Mouse (Mus musculus) liver, embryonic 14.5 days (tissue): Measurements from ENCODE around the gene Kalrn. TPM values are rescaled to one million over a fixed set of nuclear protein-coding genes. Genes with fewer than 3 reads are reported as not detected.
A peak's percentile ranks its signal among the peaks of the same experiment; 100 is the strongest.

Experiments
- ATAC-seq: fragments of 200-750 bp; cut with Nextera tagmentation; 2 replicates; pipeline ENCODE4 v1.8.0; 2017; ENCODE audit warnings: moderate number of reproducible peaks, mild to moderate bottlenecking, moderate library complexity; ENCODE audit not compliant: insufficient read depth
- DNase-seq, 3 experiments: peaks; one replicate each; pipeline ENCODE4 v3.0.0-alpha.2; 2012 to 2013; ENCODE audit warnings: low read depth in 3 of 3, low spot score in 3 of 3
- H3K27ac ChIP-seq: fragments of 300-500 bp; sonication (generic); 2 replicates; pipeline ENCODE4 v1.5.1; 2014; ENCODE audit warnings: moderate library complexity, mild to moderate bottlenecking, control low read depth, inconsistent platforms
- H3K27me3 ChIP-seq: fragments of 300-500 bp; sonication (generic); 2 replicates; pipeline ENCODE4 v1.6.1; 2014; ENCODE audit warnings: mild to moderate bottlenecking, low read length, moderate library complexity; ENCODE audit not compliant: control insufficient read depth, insufficient read depth
- H3K36me3 ChIP-seq: fragments of 300-500 bp; sonication (generic); replicated peaks from 2 replicates; pipeline ENCODE4 v1.6.1; 2014; ENCODE audit warnings: low read depth; ENCODE audit not compliant: control insufficient read depth, insufficient read depth
- H3K4me1 ChIP-seq, 2 experiments: fragments of 200-500 bp in 1 of 2; fragments of 300-500 bp in 1 of 2; sonication (generic) in 1 of 2; replicated peaks; 2 replicates each; pipeline ENCODE4 v1.6.1; 2012 to 2014; ENCODE audit warnings: antibody characterized with exemption in 1 of 2, inconsistent platforms in 1 of 2, low read length in 1 of 2; ENCODE audit not compliant: control insufficient read depth in 2 of 2, insufficient read depth in 2 of 2
- H3K4me2 ChIP-seq: fragments of 300-500 bp; sonication (generic); 2 replicates; pipeline ENCODE4 v1.6.1; 2014; ENCODE audit warnings: low read depth, mild to moderate bottlenecking, control low read depth, moderate library complexity
- H3K4me3 ChIP-seq, 2 experiments: fragments of 200-500 bp in 1 of 2; fragments of 300-500 bp in 1 of 2; sonication (generic) in 1 of 2; 2 replicates each; pipeline ENCODE4 v1.5.1; 2012 to 2014; ENCODE audit warnings: low read depth in 2 of 2, low read length in 2 of 2, mild to moderate bottlenecking in 2 of 2, control low read depth in 1 of 2, inconsistent platforms in 1 of 2, moderate library complexity in 1 of 2; ENCODE audit not compliant: insufficient read depth in 1 of 2
- H3K9ac ChIP-seq: fragments of 300-500 bp; sonication (generic); replicated peaks from 2 replicates; pipeline ENCODE4 v1.6.1; 2014; ENCODE audit warnings: mild to moderate bottlenecking, control low read depth, moderate library complexity
- H3K9me3 ChIP-seq: fragments of 300-500 bp; sonication (generic); 2 replicates; pipeline ENCODE4 v1.6.1; 2016; ENCODE audit warnings: low read length, mixed read lengths; ENCODE audit not compliant: control insufficient read depth
- CTCF ChIP-seq: IDR thresholded peaks from 2 replicates; pipeline ENCODE4 v1.5.1; 2016; ENCODE audit warnings: antibody characterized with exemption, low read depth, control low read depth
- EP300 ChIP-seq: IDR thresholded peaks from 2 replicates; pipeline ENCODE4 v1.6.1; 2016; ENCODE audit warnings: antibody characterized with exemption, low read depth
- WGBS: fragments of 180-500 bp; shearing (Covaris S2); extraction: QIAGEN DNeasy Blood & Tissue Kit; methylation state at CpG from one replicate; pipeline ENCODE4 v1.1.7; 2014; ENCODE audit not compliant: insufficient replicate concordance; 5-methylcytosine and 5-hydroxymethylcytosine counted together
- polyA plus RNA-seq, 2 experiments: library from polyadenylated mRNA; depleted of rRNA in 1 of 2; stranded (reverse) in 1 of 2; unstranded in 1 of 2; fragments of >200 nt; fragmentation: Nextera tagmentation in 1 of 2; extraction: Ambion mirVana in 1 of 2; gene quantifications; 2 replicates each; pipeline versions ENCODE4 v1.2.1 to v1.2.3; 2012 to 2014

Kalrn gene
- polyA plus RNA-seq, 2 experiments = 7.2 to 8.5 TPM

DNA sequence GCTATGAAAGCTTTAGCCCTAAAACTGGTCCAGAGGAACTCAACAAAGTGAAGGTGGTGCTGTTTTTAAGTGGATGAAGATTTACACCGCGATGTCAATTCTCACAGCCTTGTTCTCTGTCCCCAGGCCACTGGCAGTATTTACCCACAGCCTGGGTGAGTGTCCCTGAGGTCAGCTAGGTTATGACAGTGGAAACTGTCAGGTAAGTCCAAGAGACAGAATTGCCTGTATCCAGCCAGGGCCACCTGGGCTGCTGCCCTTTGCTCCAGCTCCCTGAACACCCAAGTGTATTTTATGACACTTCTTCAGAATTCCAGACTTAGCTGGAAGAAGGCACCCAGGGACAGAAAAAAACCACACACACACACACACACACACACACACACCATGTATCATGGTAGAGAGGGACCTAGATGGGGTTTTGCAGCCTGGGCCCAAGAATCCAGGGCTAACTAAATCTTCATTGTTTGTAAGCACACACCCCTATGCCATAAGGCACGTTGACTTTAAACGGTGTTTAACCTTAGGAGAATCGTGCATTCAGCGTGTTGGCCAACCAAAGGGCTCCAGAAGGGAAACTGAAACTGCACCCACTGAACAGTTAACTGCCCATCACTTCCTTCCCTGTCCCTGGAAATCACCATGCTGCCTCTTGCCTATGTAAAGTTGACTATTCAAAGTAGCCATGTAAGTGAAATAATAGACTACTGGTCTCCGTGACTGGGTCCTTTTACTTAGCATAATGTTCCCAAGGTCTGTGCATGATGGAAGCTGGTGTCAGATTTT is 462.3 kb downstream of the Kalrn start:
- no peak overlapping the region for H3K27ac ChIP-seq
- DNase-seq = no peak
- WGBS = 52% methylated on average over 7 of the region's 7 CpGs
- no peak for TF ChIP-seq CTCF
- TF ChIP-seq EP300 = no peak
- no peaks in the 10 kb centered on the region for H3K27me3 ChIP-seq
- no peak for ATAC-seq
- H3K4me2 ChIP-seq = no peak overlapping the region
- no peak overlapping the region for H3K9ac ChIP-seq
- no peaks in the 10 kb centered on the region for H3K36me3 ChIP-seq
- no peak overlapping the region for H3K4me3 ChIP-seq
- no peaks in the 10 kb centered on the region for H3K9me3 ChIP-seq
- peaks cover 0 to 10% of the 10 kb centered on the region in 2 experiments; a peak in 2 of 4 replicates for H3K4me1 ChIP-seq

DNA sequence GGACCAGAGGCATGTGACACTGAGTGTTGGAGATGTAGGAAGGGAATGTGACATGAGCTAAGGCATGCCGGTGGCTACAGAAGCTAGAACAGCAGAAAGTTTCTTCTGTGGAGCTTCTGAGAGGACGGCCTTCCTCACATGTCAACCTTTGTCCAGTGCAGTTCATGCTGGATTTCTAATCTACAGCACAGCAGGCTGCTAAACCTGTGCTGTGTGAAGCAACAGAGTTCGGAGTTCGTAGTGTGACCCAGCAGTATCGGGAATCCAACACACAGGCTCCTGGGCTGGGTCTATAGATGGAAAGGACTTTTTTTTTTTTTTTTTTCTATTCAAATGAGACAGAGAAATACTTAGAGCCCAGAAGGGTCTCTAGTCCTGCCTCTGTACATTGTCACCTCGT is 468.9 kb downstream of the Kalrn start:
- WGBS = 66% methylated on average over 6 of the region's 6 CpGs
- no peak for TF ChIP-seq EP300
- TF ChIP-seq CTCF = no peak
- H3K4me1 ChIP-seq = peaks cover 0 to 7% of the 10 kb centered on the region in 2 experiments; a peak in 2 of 4 replicates
- ATAC-seq (no peak), DNase-seq (no peak)
- no peak overlapping the region for H3K27ac ChIP-seq
- no peak overlapping the region for H3K9ac ChIP-seq
- no peaks in the 10 kb centered on the region for H3K36me3 ChIP-seq
- no peak overlapping the region for H3K4me2 ChIP-seq
- H3K9me3 ChIP-seq = no peaks in the 10 kb centered on the region
- H3K4me3 ChIP-seq = no peak overlapping the region
- no peaks in the 10 kb centered on the region for H3K27me3 ChIP-seq

DNA sequence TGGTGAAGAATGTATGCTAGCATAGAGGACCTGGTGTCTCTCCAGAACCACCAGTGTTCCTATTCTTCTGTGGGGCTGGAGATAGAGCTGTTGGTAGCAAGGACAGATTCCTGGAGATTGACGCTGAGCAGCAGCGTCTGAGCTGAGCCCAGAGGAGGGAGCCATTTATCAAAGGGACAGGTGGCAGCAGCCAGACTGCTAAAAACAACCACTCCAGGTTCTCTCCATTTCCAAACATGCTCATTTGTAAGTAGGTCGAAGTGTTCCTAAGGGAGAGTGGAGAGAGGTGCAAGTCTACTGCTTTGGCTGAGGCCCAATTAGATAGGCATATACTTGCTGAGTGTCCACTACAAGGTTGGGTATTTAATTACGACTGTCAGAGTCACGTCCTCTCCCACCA is 470.6 kb downstream of the Kalrn start:
- no peak overlapping the region for H3K27ac ChIP-seq

DNA sequence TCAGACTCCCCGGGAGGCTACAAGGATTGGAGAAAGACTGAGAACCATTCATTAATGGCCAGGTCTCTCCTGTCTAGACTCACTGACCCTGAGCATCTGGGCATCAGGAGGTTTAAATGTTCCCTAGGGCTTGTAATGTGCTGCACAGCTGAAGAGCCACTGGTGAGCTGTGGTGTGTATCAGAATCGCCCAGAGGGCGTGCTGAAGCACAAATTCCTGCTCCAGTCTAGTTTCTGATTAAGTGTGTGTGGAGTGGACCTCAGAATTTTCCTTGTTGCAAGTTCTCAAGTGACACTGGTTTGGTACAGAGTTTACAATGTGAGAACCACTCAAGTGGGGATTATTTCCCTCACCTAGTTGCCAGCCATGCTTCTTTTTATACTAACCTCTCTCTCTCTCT is 473.5 kb downstream of the Kalrn start:
- no peak for ATAC-seq
- WGBS = 63% methylated on average over 3 of the region's 3 CpGs

More for the DNA sequence above, 470.6 kb downstream of the Kalrn start:
- WGBS = 49% methylated on average over 5 of the region's 5 CpGs
- ATAC-seq (no peak), DNase-seq (no peak)
- H3K27me3 ChIP-seq = no peaks in the 10 kb centered on the region
- no peak overlapping the region for H3K9ac ChIP-seq
- no peaks in the 10 kb centered on the region for H3K36me3 ChIP-seq
- TF ChIP-seq CTCF = no peak
- no peak overlapping the region for H3K4me2 ChIP-seq
- H3K4me1 ChIP-seq = peaks cover 0 to 7% of the 10 kb centered on the region in 2 experiments; a peak in 2 of 4 replicates
- H3K9me3 ChIP-seq = no peaks in the 10 kb centered on the region
- H3K4me3 ChIP-seq = no peak overlapping the region

DNA sequence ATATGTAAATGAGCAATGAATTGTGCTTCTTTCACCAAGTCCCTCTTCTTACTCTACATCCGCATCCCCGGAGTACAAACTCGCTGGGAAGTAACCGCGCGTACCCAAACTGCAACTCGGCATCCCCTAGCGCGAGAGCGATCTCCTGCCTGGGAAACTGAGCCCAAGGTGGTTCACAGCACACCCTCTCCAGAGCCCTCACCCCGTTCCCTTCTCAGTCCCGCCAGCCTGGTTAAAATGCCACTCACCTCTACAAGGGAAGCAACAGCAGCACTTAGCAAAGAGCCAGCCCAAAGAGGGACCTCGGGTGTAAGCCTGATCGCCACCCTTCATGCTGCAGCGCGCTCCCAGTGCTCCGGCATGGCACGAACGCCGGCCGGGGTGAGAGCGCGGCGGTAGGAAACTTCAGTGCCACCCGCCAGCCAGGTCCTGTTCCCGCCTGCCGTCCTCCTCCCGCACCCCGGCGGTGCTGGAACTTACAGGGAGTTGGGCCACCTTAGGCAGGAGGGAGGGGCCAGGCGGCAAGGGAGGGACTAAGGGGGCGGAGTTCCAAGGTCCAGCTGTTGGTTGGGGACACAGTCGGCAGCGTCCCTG is 477.7 kb downstream of the Kalrn start:
- DNase-seq (peak; percentile 46 to 52 (median 51)), ATAC-seq (peak; percentile 80)
- Histone ChIP-seq H3K27me3 (peaks cover 30% of the 10 kb centered on the region), H3K4me2 (peak overlapping the region; percentile 65), H3K27ac (no peak overlapping the region), H3K9me3 (no peaks in the 10 kb centered on the region), H3K4me3 (peak overlapping the region; percentile 50 to 65), H3K4me1 (peaks cover 0 to 6% of the 10 kb centered on the region in 2 experiments; a peak in 1 of 4 replicates), H3K36me3 (no peaks in the 10 kb centered on the region), H3K9ac (peak overlapping the region; percentile 23)
- WGBS = under 1% methylated on average over 34 of the region's 34 CpGs
- TF ChIP-seq CTCF (no peak), EP300 (no peak)

More for the DNA sequence above, 473.5 kb downstream of the Kalrn start:
- H3K4me2 ChIP-seq = no peak overlapping the region
- DNase-seq = no peak
- H3K9me3 ChIP-seq = no peaks in the 10 kb centered on the region
- peaks cover 16% of the 10 kb centered on the region for H3K27me3 ChIP-seq
- no peak overlapping the region for H3K4me3 ChIP-seq
- H3K27ac ChIP-seq = no peak overlapping the region
- H3K4me1 ChIP-seq = 0 out of 4 replicates have a peak, but pooled peaks cover 0 to 2% of the 10 kb centered on the region in 2 experiments
- no peak for TF ChIP-seq EP300
- TF ChIP-seq CTCF = no peak
- no peaks in the 10 kb centered on the region for H3K36me3 ChIP-seq
- no peak overlapping the region for H3K9ac ChIP-seq
